Mouse (Mus musculus) urinary bladder, postnatal 36 days (tissue): ENCODE measurements at regions not wholly inside any gene's neighbourhood (a gene's known extent, or its start where the extent isn't known, plus 50 kb on each side); places are given as distances from the start of the nearest gene placed in this dataset.
A peak's percentile ranks its signal among the peaks of the same experiment; 100 is the strongest.
"Not testable (repeated sequence)": the region's sequence is repeated elsewhere in the genome, so short reads cannot be mapped to it uniquely, and the experiment has no call there.

Experiments used
- DNase-seq, 2 experiments: peaks; one replicate each; pipeline ENCODE4 v3.0.0; 2022; ENCODE audit warnings: low spot score in 2 of 2, mixed read lengths in 1 of 2

- DNase-seq = no peak
Measured at GRCm38 (mm10) chr12:45287759-45288158, 213.2 kb upstream of the Stxbp6 start.

- DNase-seq = no peak
Measured at GRCm38 (mm10) chr12:45256309-45256708, 181.8 kb upstream of the Stxbp6 start.

DNA sequence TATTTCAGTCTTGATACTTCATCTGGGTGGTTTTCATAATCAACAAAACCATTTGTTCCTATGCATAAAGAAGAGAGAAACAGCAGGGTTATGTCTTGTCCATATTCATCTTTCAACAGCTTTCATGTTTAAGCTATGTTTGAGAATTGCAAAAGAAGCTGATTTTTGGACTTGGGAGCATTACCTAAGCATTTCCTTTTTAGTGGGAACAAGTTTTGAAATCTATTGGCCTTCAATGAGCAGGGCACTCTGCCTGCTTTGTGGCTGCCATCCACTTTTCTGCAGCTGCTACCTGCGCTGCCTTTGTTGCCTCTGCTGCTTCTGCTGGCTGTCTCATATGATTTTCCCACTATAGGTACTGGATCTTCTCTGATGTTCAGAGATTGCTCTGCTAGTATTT, 136.6 kb upstream of the Stxbp6 start:
- DNase-seq = no peak

DNA sequence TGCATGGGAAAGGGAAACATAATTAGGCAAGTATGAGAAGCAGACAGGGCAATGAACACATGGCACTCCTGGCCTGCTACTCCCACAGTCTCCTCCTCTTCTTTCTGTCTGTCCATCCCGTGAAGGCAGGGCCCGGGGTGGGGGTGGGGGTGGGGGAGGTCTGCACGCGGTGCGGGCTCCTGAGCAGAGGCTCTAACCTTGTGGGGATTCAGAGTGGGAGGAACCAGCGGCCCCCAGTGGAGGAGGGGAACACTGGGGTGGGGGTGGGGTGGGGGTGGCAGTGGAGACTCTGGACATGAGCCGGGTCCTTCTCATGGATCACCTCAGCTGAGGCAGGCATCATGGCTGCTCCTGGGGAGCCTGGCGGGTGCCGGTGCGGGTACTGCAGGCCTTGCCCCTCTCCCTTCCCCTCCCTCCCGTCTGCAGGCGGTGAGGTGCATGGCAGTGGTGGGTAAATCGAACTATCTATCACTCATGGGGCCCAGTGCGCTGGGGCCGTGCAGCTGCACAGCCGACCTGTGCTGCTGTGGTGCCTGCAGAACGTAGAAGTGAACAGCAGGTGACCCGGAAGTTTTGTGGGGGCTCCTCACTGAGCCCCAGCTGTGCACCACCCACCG, 120.9 kb upstream of the Stxbp6 start:
- DNase-seq = no peak

- DNase-seq = no peak
Measured at GRCm38 (mm10) chr12:45187149-45187548, 112.6 kb upstream of the Stxbp6 start.

GRCm38 (mm10) chr12:45184510-45184909, 110.0 kb upstream of the Stxbp6 start:
- DNase-seq = no peak

DNA sequence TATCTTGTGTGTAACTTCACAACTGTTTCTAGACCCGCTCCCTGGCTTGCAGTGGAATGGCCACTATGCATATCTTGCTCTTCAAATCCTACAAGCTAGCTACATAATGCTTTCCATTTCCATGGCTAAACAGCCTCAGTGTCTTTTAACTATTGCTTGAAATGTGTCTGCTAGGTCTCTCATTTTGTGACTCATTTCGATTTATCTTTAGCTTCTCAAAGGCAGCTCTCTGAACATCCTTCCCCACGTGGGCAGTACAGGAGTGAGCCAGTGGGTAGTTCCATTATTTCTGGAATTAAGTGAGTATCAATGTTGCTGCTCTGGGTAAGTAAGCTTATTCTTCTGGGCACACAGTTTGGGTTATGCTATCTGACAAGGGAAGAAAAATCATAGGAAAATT, 102.9 kb upstream of the Stxbp6 start:
- DNase-seq = no peak

DNA sequence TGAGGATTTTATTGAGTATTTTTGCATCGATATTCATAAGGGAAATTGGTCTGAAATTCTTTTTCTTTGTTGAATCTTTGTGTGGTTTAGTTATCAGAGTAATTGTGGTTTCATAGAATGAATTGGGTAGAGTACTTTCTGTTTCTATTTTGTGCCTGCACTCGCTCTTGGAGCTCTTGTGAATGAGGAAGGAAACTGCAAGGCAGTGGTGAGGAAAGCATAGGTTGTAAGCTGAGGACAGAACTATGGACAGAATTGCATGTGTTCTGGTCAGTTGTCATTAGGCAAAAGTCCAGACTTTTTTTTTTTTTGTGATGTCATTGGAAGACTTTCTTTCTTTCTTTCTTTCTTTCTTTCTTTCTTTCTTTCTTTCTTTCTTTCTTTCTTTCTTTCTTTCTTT, 100.8 kb upstream of the Stxbp6 start:
- not testable (repeated sequence) for DNase-seq

- peak; percentile 23 to 64 for DNase-seq
Measured at GRCm38 (mm10) chr12:45171927-45172642, 97.6 kb upstream of the Stxbp6 start.

- no peak for DNase-seq
Measured at GRCm38 (mm10) chr12:45162011-45162410, 87.5 kb upstream of the Stxbp6 start.

DNA sequence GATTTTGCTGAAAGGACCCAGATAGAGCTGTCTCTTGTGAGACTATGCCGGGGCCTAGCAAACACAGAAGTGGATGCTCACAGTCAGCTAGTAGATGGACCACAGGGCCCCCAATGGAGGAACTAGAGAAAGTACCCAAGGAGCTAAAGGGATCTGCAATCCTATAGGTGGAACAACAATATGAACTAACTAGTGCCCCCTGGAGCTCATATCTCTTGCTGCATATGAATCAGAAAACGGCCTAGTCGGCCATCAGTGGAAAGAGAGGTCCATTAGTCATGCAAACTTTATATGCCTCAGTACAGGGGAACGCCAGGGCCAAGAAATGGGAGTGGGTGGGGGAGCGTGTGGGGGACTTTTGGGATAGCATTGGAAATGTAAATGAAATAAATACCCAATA, 87.1 kb upstream of the Stxbp6 start:
- not testable (repeated sequence) for DNase-seq

GRCm38 (mm10) chr12:45158986-45159385, 84.5 kb upstream of the Stxbp6 start:
- no peak for DNase-seq

DNA sequence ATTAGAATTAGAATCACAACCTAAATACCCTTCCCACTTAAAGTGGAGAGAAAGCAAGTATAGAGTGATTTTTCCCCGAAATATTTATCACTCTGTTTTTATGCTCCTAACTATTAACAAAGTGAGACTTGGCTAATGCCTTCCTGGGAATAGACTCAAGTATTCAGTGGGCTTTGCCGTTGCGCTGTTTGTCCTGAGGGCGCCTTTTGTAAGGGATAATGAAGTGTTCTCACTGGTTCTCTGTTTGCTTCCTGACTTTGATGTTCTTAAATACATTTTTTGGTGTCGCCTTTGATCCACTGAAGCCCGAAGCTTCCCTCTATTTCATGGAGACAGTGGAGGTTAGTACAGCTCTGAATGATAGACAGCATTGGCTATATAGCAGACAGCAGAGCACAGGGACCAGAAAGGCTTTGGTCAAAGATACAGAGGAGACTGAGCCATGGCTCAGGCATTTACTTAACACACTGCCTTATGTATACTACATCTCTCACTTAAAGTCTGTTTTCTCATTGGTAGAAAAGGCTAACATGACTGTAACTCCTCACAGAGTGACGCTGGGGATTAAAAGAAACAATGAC, 63.0 kb upstream of the Stxbp6 start:
- no peak for DNase-seq

DNA sequence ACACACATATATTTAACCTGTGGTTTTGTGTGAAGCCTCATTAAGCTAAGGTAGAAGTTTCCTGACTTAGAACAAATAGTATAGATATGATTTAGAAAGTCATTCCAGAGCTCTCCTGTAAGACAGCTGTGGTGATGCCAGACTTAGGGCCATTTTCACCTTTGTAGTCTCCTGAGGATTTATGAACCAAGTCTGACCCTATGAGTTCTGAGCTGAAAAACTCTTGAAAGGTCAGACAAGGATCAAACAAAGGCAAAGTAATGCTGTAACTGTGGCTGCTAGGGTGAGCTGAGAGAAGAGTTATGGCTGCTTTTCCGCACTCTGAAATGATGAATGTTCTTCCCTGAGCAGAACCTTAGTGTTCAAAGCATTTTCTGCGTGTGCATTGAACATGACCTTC, 58.9 kb upstream of the Stxbp6 start:
- DNase-seq = no peak

DNA sequence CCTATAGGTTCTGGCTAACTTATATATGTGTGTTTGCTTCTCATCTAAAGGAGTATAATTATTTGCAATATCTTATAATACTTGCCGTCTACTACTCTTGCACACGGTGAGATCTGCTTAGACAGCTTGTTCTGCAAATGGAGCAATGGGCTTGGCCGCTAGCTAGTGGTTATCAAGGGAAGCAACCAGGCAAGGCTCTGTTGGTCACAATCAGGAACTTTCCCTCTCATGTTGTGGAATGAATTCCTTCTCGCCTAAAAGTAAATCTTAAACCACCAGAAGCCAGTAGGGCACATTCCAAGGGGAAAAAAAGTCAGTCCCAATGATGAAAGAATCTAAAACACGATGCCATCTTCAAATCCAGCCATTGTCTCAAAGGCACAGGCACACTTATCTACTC, 56.6 kb upstream of the Stxbp6 start:
- DNase-seq = no peak

DNA sequence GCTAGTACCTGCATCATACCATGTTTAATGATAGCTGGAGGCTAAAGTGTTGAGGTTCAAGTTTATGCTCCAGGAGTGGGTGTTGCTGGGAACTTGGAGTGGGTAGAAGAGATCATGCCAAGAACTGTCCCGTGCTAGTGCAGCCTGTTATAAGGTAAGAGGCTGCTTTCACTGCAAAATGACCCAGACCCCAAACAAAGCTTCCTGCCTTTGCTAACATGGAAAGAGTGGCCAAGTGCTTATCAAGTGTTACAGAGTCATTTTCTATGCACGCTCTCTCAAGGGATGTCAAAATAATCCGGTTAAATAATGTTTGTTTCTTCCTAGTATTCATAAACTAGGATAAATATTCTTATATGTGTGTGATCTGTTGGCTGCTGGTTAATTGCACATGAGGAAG, 51.4 kb upstream of the Stxbp6 start:
- no peak for DNase-seq
